Mouse (Mus musculus): ENCODE measurements at regions not wholly inside any gene's neighbourhood (a gene's known extent, or its start where the extent isn't known, plus 50 kb on each side); places are given as distances from the start of the nearest gene placed in this dataset.

DNA sequence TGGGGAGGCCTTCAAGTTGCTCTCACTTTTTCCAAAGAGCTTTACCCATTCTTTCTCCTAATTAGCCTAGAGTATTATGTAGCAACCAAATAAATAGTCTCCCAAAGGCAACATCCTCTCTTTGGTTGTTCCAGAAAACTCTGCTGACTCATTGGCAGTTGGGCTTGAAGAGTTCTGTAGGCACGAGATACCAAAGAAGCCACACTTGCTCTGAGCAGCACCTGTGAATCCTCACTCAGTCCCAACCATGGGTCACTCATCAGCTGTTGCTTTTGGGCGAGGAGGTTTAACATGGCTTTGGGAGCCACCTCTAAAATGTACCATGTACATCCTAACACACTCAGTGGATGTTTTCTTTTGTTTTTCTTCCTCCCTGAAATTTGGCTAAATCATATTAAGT, 197.9 kb upstream of the Egfl6 start:
- Histone ChIP-seq H3K27me3 (ENCODE audit: control insufficient read depth, insufficient read depth, low read depth, low read length) (peaks cover 4% of the 10 kb centered on the region; the same call in 1 of the 2 replicates), H3K27ac (ENCODE audit: low read length) (no peak overlapping the region), H3K9me3 (ENCODE audit: control insufficient read depth, low read length) (no peaks in the 10 kb centered on the region), H3K4me1 (replicated peaks; ENCODE audit: control insufficient read depth, insufficient read depth, low read length) (no peaks in the 10 kb centered on the region), H3K4me2 (ENCODE audit: low read depth, low read length) (no peak overlapping the region), H3K9ac (ENCODE audit: low read length) (no peak overlapping the region), H3K36me3 (ENCODE audit: control insufficient read depth, insufficient read depth, low read length) (no peaks in the 10 kb centered on the region), H3K4me3 (ENCODE audit: low read length) (no peak overlapping the region)
- WGBS: 80% methylated on average over 2 of the region's 2 CpGs
- no peak for ATAC-seq (ENCODE audit: low read depth)

DNA sequence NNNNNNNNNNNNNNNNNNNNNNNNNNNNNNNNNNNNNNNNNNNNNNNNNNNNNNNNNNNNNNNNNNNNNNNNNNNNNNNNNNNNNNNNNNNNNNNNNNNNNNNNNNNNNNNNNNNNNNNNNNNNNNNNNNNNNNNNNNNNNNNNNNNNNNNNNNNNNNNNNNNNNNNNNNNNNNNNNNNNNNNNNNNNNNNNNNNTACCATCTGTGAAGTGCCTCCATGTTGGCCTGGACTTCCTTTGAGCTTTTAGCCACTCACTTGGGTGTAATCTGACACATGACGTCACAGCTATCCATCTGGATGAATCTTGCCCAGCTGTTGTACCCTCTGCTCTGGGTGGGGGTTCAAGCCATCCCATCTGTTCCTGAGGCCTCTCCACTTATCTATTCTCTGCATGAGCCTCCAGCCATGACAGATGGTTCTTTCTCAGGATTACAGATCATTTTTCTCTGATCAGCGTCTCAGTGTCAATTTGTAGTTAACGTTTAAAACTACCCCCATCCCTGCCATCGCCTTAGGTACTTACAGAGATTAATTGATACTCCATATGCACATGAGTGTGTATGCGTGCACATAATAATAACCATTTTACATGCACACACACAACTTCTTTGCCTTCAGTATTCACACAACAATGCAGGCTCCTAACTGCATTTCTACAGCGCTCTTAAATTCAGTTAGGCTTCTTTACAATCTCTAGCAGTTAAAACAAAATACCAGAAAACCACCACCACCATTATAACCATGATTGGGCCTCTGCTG, 194.0 kb upstream of the Egfl6 start:
- no peak overlapping the region for H3K4me3 ChIP-seq (ENCODE audit: low read length)
- WGBS: 74% methylated on average over 6 of the region's 6 CpGs
- no peak overlapping the region for H3K4me2 ChIP-seq (ENCODE audit: low read depth, low read length)
- no peak for ATAC-seq (ENCODE audit: low read depth)
- no peaks in the 10 kb centered on the region for H3K36me3 ChIP-seq (ENCODE audit: control insufficient read depth, insufficient read depth, low read length)
- H3K9me3 ChIP-seq (ENCODE audit: control insufficient read depth, low read length): no peaks in the 10 kb centered on the region
- no peak overlapping the region for H3K27ac ChIP-seq (ENCODE audit: low read length)
- H3K4me1 ChIP-seq (replicated peaks; ENCODE audit: control insufficient read depth, insufficient read depth, low read length): no peaks in the 10 kb centered on the region
- H3K9ac ChIP-seq (ENCODE audit: low read length): no peak overlapping the region
- no peaks in the 10 kb centered on the region for H3K27me3 ChIP-seq (ENCODE audit: control insufficient read depth, insufficient read depth, low read depth, low read length)

DNA sequence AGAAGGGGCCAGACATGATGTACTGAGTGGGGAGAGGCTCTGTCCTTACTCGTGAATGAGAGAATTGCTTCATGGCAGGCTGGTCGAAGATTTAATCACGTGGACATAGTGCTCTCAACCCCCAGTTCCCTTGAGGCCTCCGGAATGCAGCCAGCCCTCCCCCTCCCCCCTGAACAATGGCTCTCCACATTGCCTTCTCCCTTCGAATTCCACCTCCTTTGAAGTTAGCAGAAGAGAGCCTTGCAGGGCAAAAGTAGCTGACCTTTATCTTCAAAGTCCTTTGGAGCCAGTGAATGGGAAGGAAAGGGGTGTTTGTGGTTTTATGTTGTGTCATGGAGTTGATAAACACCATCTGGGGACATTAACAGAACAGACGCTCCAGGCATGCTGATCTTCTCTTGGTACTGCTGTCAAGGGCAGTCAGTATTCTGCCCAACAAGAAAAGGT, 187.9 kb upstream of the Egfl6 start:
- Histone ChIP-seq H3K27ac (ENCODE audit: low read length) (no peak overlapping the region), H3K4me1 (replicated peaks; ENCODE audit: control insufficient read depth, insufficient read depth, low read length) (no peaks in the 10 kb centered on the region), H3K4me2 (ENCODE audit: low read depth, low read length) (no peak overlapping the region), H3K27me3 (ENCODE audit: control insufficient read depth, insufficient read depth, low read depth, low read length) (peaks cover 2% of the 10 kb centered on the region; the same call in 1 of the 2 replicates), H3K9me3 (ENCODE audit: control insufficient read depth, low read length) (no peaks in the 10 kb centered on the region), H3K36me3 (ENCODE audit: control insufficient read depth, insufficient read depth, low read length) (no peaks in the 10 kb centered on the region), H3K9ac (ENCODE audit: low read length) (no peak overlapping the region), H3K4me3 (ENCODE audit: low read length) (no peak overlapping the region)
- peak; percentile 81 for ATAC-seq (ENCODE audit: low read depth)
- 9% methylated on average over 6 of the region's 6 CpGs for WGBS

DNA sequence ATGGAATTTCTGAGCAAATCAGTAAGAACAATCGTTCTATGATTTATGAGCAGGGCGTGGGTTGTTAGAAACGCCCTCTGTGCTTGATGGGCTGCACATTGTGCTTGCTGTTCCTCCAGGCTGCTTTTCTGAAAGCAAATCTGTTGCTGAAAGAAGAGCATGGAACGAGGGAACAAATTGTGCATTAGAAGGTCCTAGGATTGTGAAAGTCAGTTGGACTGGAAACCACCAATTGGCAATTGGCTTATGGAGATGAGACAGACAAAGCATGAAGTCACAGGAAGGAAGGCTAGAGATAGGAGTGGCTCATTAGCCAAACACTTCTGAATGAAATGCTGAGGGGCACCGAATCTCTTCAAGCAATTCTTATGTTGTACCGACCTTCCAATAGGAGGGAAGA, 181.5 kb upstream of the Egfl6 start:
- no peak for ATAC-seq (ENCODE audit: low read depth)
- Histone ChIP-seq H3K4me1 (replicated peaks; ENCODE audit: control insufficient read depth, insufficient read depth, low read length) (no peaks in the 10 kb centered on the region), H3K9me3 (ENCODE audit: control insufficient read depth, low read length) (no peaks in the 10 kb centered on the region), H3K4me2 (ENCODE audit: low read depth, low read length) (no peak overlapping the region), H3K27ac (ENCODE audit: low read length) (no peak overlapping the region), H3K4me3 (ENCODE audit: low read length) (no peak overlapping the region), H3K9ac (ENCODE audit: low read length) (no peak overlapping the region), H3K36me3 (ENCODE audit: control insufficient read depth, insufficient read depth, low read length) (no peaks in the 10 kb centered on the region), H3K27me3 (ENCODE audit: control insufficient read depth, insufficient read depth, low read depth, low read length) (peaks cover 4% of the 10 kb centered on the region)
- WGBS: 75% methylated on average over 6 of the region's 6 CpGs

DNA sequence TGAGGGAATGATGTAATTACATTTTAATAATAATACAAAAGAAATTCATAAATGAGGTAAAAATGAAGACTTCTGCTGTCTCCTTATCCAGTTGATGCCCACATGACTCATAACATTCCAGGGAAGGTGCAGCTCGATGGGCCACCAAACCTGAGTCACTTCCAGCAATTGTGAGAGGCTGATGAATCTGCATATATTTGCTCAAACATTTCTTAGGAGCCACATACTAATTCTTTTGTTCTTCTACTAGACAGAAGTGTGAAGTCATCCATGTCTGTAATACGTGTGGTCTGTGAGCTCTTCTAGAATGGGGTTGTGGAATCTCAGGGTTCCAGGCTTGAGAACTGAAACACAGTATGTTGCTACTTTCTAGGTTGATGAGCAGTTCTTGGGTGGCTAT, 180.1 kb upstream of the Egfl6 start:
- H3K9ac ChIP-seq (ENCODE audit: low read length): no peak overlapping the region
- H3K9me3 ChIP-seq (ENCODE audit: control insufficient read depth, low read length): no peaks in the 10 kb centered on the region
- no peaks in the 10 kb centered on the region for H3K4me1 ChIP-seq (replicated peaks; ENCODE audit: control insufficient read depth, insufficient read depth, low read length)
- H3K27ac ChIP-seq (ENCODE audit: low read length): no peak overlapping the region
- H3K36me3 ChIP-seq (ENCODE audit: control insufficient read depth, insufficient read depth, low read length): no peaks in the 10 kb centered on the region
- 67% methylated on average over 2 of the region's 2 CpGs for WGBS
- H3K4me3 ChIP-seq (ENCODE audit: low read length): no peak overlapping the region
- no peak for ATAC-seq (ENCODE audit: low read depth)
- H3K4me2 ChIP-seq (ENCODE audit: low read depth, low read length): no peak overlapping the region
- H3K27me3 ChIP-seq (ENCODE audit: control insufficient read depth, insufficient read depth, low read depth, low read length): peaks cover 4% of the 10 kb centered on the region; the same call in 1 of the 2 replicates

DNA sequence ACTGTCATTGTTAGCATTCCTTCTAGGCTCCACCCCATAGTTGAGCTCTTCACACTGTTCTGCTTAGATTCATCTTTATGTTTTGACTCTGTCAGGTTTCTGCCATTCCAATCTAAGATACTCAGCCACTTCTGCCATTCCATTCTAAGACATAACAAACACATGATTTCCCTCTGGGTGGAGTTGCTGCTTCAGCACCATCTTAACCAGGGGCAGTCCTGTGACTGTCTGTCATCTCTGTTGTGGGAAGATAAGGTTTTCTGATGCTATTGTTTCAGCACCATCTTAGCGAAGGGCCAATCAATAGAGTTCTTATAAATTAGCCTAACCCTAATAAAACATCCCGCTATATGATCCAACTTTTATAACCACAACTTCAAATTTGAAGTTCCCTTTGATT, 176.6 kb upstream of the Egfl6 start:
- H3K27ac ChIP-seq (ENCODE audit: low read length): no peak overlapping the region
- ATAC-seq (ENCODE audit: low read depth): no peak
- H3K9me3 ChIP-seq (ENCODE audit: control insufficient read depth, low read length): no peaks in the 10 kb centered on the region
- H3K36me3 ChIP-seq (ENCODE audit: control insufficient read depth, insufficient read depth, low read length): no peaks in the 10 kb centered on the region
- peaks cover 6% of the 10 kb centered on the region; the same call in 1 of the 2 replicates for H3K27me3 ChIP-seq (ENCODE audit: control insufficient read depth, insufficient read depth, low read depth, low read length)
- no peak overlapping the region for H3K4me3 ChIP-seq (ENCODE audit: low read length)
- H3K4me1 ChIP-seq (replicated peaks; ENCODE audit: control insufficient read depth, insufficient read depth, low read length): no peaks in the 10 kb centered on the region
- H3K9ac ChIP-seq (ENCODE audit: low read length): no peak overlapping the region
- no peak overlapping the region for H3K4me2 ChIP-seq (ENCODE audit: low read depth, low read length)
- 90% methylated on average over 2 of the region's 2 CpGs for WGBS

DNA sequence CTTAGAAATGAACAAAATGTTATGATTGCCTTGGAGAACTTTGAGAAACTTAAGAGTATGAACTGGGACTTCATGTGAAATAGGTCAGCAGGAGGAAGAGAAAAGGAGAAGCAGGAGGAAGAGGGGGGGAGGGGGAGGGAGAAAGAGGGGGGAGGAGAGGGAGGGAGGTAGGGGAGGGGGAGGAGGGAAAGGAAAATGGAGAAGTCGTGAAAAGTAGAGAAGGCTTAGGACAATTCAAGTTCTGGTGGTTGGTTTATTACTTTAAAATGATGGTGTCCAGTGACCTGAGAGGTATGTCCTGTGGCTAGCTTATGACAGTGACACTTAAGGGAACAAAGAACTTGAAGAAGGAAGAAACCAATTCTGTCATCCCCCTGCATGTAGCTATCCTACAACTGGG, 171.6 kb upstream of the Egfl6 start:
- H3K9ac ChIP-seq (ENCODE audit: low read length): no peak overlapping the region
- no peak for ATAC-seq (ENCODE audit: low read depth)
- H3K4me3 ChIP-seq (ENCODE audit: low read length): no peak overlapping the region
- WGBS: 43% methylated on average over 1 of the region's 1 CpGs
- H3K27ac ChIP-seq (ENCODE audit: low read length): no peak overlapping the region
- no peak overlapping the region for H3K4me2 ChIP-seq (ENCODE audit: low read depth, low read length)
- no peaks in the 10 kb centered on the region for H3K9me3 ChIP-seq (ENCODE audit: control insufficient read depth, low read length)
- H3K4me1 ChIP-seq (replicated peaks; ENCODE audit: control insufficient read depth, insufficient read depth, low read length): no peaks in the 10 kb centered on the region
- no peaks in the 10 kb centered on the region for H3K36me3 ChIP-seq (ENCODE audit: control insufficient read depth, insufficient read depth, low read length)
- 0 out of 2 replicates have a peak, but pooled peaks cover 2% of the 10 kb centered on the region for H3K27me3 ChIP-seq (ENCODE audit: control insufficient read depth, insufficient read depth, low read depth, low read length)

DNA sequence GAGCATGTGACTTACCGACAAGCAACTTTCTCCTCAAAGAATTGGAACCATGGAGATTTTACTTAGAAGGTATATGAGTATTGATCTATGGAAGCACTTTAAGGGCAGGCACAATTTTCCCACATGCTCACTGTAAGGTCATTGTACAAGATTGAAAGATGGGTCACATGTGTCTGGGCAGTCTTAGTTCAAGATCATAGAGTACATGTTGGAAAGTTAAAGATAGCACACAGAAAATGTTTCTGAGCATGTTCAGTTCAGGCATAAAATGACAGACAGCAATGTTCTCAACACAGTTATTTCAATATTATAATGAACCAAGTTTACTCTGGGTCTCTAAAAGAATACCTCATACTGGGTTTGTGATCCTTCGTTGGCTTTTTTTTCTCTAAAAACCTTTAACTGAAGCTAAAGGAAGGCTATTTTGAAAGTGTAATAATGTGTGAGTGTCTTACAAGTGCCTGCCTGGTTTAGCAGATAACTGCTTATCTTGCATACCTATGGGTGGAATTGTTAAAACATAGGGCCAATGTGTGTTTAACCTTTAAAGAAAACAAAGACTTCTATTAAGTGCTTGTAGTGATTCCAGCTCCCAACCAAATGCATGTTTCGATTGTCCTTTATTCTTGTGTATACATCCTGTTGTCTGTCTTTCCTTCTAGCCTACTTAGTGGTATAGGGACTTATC, 169.6 kb upstream of the Egfl6 start:
- H3K4me2 ChIP-seq (ENCODE audit: low read depth, low read length): no peak overlapping the region
- H3K27me3 ChIP-seq (ENCODE audit: control insufficient read depth, insufficient read depth, low read depth, low read length): 0 out of 2 replicates have a peak, but pooled peaks cover 2% of the 10 kb centered on the region
- H3K9ac ChIP-seq (ENCODE audit: low read length): no peak overlapping the region
- no peak overlapping the region for H3K4me3 ChIP-seq (ENCODE audit: low read length)
- H3K36me3 ChIP-seq (ENCODE audit: control insufficient read depth, insufficient read depth, low read length): no peaks in the 10 kb centered on the region
- 57% methylated on average over 3 of the region's 3 CpGs for WGBS
- H3K27ac ChIP-seq (ENCODE audit: low read length): no peak overlapping the region
- no peak for ATAC-seq (ENCODE audit: low read depth)
- no peaks in the 10 kb centered on the region for H3K4me1 ChIP-seq (replicated peaks; ENCODE audit: control insufficient read depth, insufficient read depth, low read length)
- no peaks in the 10 kb centered on the region for H3K9me3 ChIP-seq (ENCODE audit: control insufficient read depth, low read length)

DNA sequence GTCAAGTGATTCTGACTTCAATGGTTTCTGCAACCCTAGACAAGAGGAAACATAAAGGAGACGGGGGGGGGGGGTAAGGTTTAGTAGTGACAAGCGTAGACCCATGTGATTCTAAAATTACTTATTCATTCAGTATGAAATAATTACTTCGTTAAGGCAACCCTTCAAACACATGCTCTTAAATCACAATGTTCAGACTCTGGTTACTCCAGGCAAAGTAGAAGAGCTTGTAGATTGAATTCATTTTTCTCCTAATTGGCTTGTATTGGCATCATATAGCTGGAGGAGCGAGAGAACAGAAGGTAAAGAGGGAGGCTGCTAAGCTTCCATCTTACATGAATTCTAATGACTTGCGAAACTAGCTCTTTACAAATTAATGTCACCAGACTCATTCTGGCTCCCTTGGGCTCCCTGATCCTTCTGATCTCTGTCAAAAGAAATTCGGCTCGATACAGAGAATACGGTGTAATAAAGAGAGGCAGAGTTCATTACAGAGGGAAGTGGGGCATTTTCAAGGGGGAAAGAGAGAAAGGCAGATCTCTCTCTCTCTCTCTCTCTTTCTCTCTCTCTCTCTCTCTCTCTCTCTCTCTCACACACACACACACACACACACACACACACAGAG, 163.6 kb upstream of the Egfl6 start:
- H3K9ac ChIP-seq (ENCODE audit: low read length): no peak overlapping the region
- H3K4me2 ChIP-seq (ENCODE audit: low read depth, low read length): no peak overlapping the region
- no peak overlapping the region for H3K27ac ChIP-seq (ENCODE audit: low read length)
- ATAC-seq (ENCODE audit: low read depth): no peak
- no peak overlapping the region for H3K4me3 ChIP-seq (ENCODE audit: low read length)
- no peaks in the 10 kb centered on the region for H3K9me3 ChIP-seq (ENCODE audit: control insufficient read depth, low read length)
- 71% methylated on average over 8 of the region's 8 CpGs for WGBS
- H3K27me3 ChIP-seq (ENCODE audit: control insufficient read depth, insufficient read depth, low read depth, low read length): no peaks in the 10 kb centered on the region
- no peaks in the 10 kb centered on the region for H3K4me1 ChIP-seq (replicated peaks; ENCODE audit: control insufficient read depth, insufficient read depth, low read length)
- H3K36me3 ChIP-seq (ENCODE audit: control insufficient read depth, insufficient read depth, low read length): no peaks in the 10 kb centered on the region

All from lung, embryonic 16.5 days (tissue).